Mouse (Mus musculus) erythroid progenitor cell, adult 5-6 weeks (primary cell): ENCODE results near the gene Nr4a1. TPM values are rescaled to one million over a fixed set of nuclear protein-coding genes. Genes with fewer than 3 reads are reported as not detected.
A peak's percentile ranks its signal among the peaks of the same experiment; 100 is the strongest.

Source experiments
- ATAC-seq: replicated peaks from 2 replicates; pipeline ENCODE4 v1.8.0; 2016; ENCODE audit warnings: moderate number of reproducible peaks, mild to moderate bottlenecking, moderate TSS enrichment, inconsistent platforms; ENCODE audit not compliant: poor library complexity, low FRiP score, severe bottlenecking
- total RNA-seq, 2 experiments: library from RNA; stranded (forward) in 1 of 2; stranded (reverse) in 1 of 2; fragments of 150-400 nt in 1 of 2; fragments of 186-747, 209-891 nt in 1 of 2; gene quantifications; 2 replicates each; pipeline versions ENCODE4 v1.2.3 to v1.2.4; 2015 to 2017; ENCODE audit warnings: low replicate concordance in 2 of 2

The Nr4a1 gene
- 2.9 and 5.0 TPM in 2 replicates for total RNA-seq (2015; ENCODE audit: low replicate concordance)
- total RNA-seq (2017; ENCODE audit: low replicate concordance): 1.0 and 9.4 TPM in 2 replicates

GRCm38 (mm10) chr15:101253886-101254795 lies at the start of gene Nr4a1:
TSS of gene Nr4a1 (plus strand) at chr15:101254269.
- no peak for ATAC-seq

GRCm38 (mm10) chr15:101204781-101205180 lies 49.3 kb upstream of the Nr4a1 start:
- ATAC-seq: no peak

GRCm38 (mm10) chr15:101210228-101210627 lies 43.8 kb upstream of the Nr4a1 start:
- 0 out of 2 replicates have a peak, but pooled peaks have one; percentile 56 for ATAC-seq

- ATAC-seq: no peak
Observed at GRCm38 (mm10) chr15:101210998-101211613, 43.0 kb upstream of the Nr4a1 start.

GRCm38 (mm10) chr15:101212435-101212834 lies 41.6 kb upstream of the Nr4a1 start:
- no peak for ATAC-seq

GRCm38 (mm10) chr15:101215136-101215535 lies 38.9 kb upstream of the Nr4a1 start:
- ATAC-seq: no peak

- ATAC-seq: no peak
Observed at GRCm38 (mm10) chr15:101216036-101216435, 38.0 kb upstream of the Nr4a1 start.

GRCm38 (mm10) chr15:101220905-101221297 lies 33.2 kb upstream of the Nr4a1 start:
- ATAC-seq: no peak

GRCm38 (mm10) chr15:101221298-101222104 lies 32.6 kb upstream of the Nr4a1 start:
- ATAC-seq: no peak

GRCm38 (mm10) chr15:101222897-101223482 lies 31.1 kb upstream of the Nr4a1 start:
- ATAC-seq: no peak

GRCm38 (mm10) chr15:101223596-101223995 lies 30.5 kb upstream of the Nr4a1 start:
- ATAC-seq: no peak

- ATAC-seq: no peak; the same call in 1 of the 2 replicates
Observed at GRCm38 (mm10) chr15:101224006-101224906, 29.8 kb upstream of the Nr4a1 start, which contains the start of gene Grasp. TSS of gene Grasp (plus strand) at chr15:101224188.

- ATAC-seq: no peak
Observed at GRCm38 (mm10) chr15:101224977-101225376, 29.1 kb upstream of the Nr4a1 start.

- no peak for ATAC-seq
Observed at GRCm38 (mm10) chr15:101227971-101228370, 26.1 kb upstream of the Nr4a1 start.

- ATAC-seq: no peak
Observed at GRCm38 (mm10) chr15:101228866-101229590, 25.0 kb upstream of the Nr4a1 start.

- no peak for ATAC-seq
Observed at GRCm38 (mm10) chr15:101230503-101230902, 23.6 kb upstream of the Nr4a1 start.

GRCm38 (mm10) chr15:101230995-101231647 lies 22.9 kb upstream of the Nr4a1 start:
- ATAC-seq: 0 out of 2 replicates have a peak, but pooled peaks have one; percentile 46
